Mouse (Mus musculus) MN1 (cell line): Measurements from ENCODE around the gene Zfp553.

Source experiments
- DNase-seq: peaks from one replicate; pipeline ENCODE4 v3.0.0-alpha.2; 2016; ENCODE audit warnings: low spot score

Zfp553 gene

GRCm38 (mm10) chr7:127271093-127271492 lies 38.2 kb downstream of the Zfp553 start:
- no peak for DNase-seq

- DNase-seq = no peak
Observed at GRCm38 (mm10) chr7:127272566-127272965, 39.7 kb downstream of the Zfp553 start.

- DNase-seq = peak; percentile 19
Observed at GRCm38 (mm10) chr7:127273118-127273923, 40.5 kb downstream of the Zfp553 start.

- peak; percentile 98 for DNase-seq
Observed at GRCm38 (mm10) chr7:127273925-127274789, 41.3 kb downstream of the Zfp553 start, which contains the start of gene Sephs2. Gene Sephs2, minus strand, starts transcription at chr7:127274055.

- DNase-seq = no peak
Observed at GRCm38 (mm10) chr7:127276519-127276961, 43.7 kb downstream of the Zfp553 start.

GRCm38 (mm10) chr7:127278311-127278710 lies 45.5 kb downstream of the Zfp553 start:
- no peak for DNase-seq

- no peak for DNase-seq
Observed at GRCm38 (mm10) chr7:127280092-127280491, 47.2 kb downstream of the Zfp553 start.

GRCm38 (mm10) chr7:127281114-127281513 lies 48.3 kb downstream of the Zfp553 start:
- no peak for DNase-seq

- DNase-seq = no peak
Observed at GRCm38 (mm10) chr7:127282190-127282589, 49.3 kb downstream of the Zfp553 start.

GRCm38 (mm10) chr7:127285154-127285553 lies 52.3 kb downstream of the Zfp553 start:
- no peak for DNase-seq
